Mouse (Mus musculus) mesoderm, embryonic 11.5 days (tissue): ENCODE data around the gene Ist1.

Experiments used
- DNase-seq: peaks from one replicate; pipeline ENCODE4 v3.0.0-alpha.2; 2012; ENCODE audit warnings: low read depth, low spot score

The Ist1 gene

GRCm38 (mm10) chr8:109693146-109693900, at the start of gene Ist1:
Gene Ist1 (minus strand): TSS chr8:109693260.
- peak; percentile 100 for DNase-seq

- no peak for DNase-seq
Measured at GRCm38 (mm10) chr8:109738049-109738380, 45.0 kb upstream of the Ist1 start.

GRCm38 (mm10) chr8:109737237-109738048, 44.4 kb upstream of the Ist1 start, which contains the start of gene Atxn1l:
Gene Atxn1l (minus strand): TSS chr8:109737739.
- peak; percentile 94 for DNase-seq

GRCm38 (mm10) chr8:109736819-109737218, 43.8 kb upstream of the Ist1 start:
- no peak for DNase-seq

GRCm38 (mm10) chr8:109734018-109734417, 41.0 kb upstream of the Ist1 start:
- DNase-seq = no peak

GRCm38 (mm10) chr8:109731012-109731411, 38.0 kb upstream of the Ist1 start:
- no peak for DNase-seq

GRCm38 (mm10) chr8:109725106-109725505, 32.0 kb upstream of the Ist1 start:
- DNase-seq = no peak

- DNase-seq = no peak
Measured at GRCm38 (mm10) chr8:109714961-109715360, 21.9 kb upstream of the Ist1 start.

- no peak for DNase-seq
Measured at GRCm38 (mm10) chr8:109712521-109712920, 19.5 kb upstream of the Ist1 start.

GRCm38 (mm10) chr8:109707921-109708320, 14.9 kb upstream of the Ist1 start:
- no peak for DNase-seq

- DNase-seq = peak; percentile 77
Measured at GRCm38 (mm10) chr8:109706874-109707237, 13.8 kb upstream of the Ist1 start.

- peak; percentile 25 for DNase-seq
Measured at GRCm38 (mm10) chr8:109706076-109706873, 13.2 kb upstream of the Ist1 start.

- DNase-seq = peak; percentile 96
Measured at GRCm38 (mm10) chr8:109705320-109706075, 12.4 kb upstream of the Ist1 start, which contains the start of gene Zfp821. Gene Zfp821 (plus strand): TSS chr8:109705546.

- peak; percentile 10 for DNase-seq
Measured at GRCm38 (mm10) chr8:109704565-109705319, 11.7 kb upstream of the Ist1 start.

- no peak for DNase-seq
Measured at GRCm38 (mm10) chr8:109698477-109698876, 5.4 kb upstream of the Ist1 start.

GRCm38 (mm10) chr8:109697754-109698153, 4.7 kb upstream of the Ist1 start:
- DNase-seq = no peak

- DNase-seq = no peak
Measured at GRCm38 (mm10) chr8:109694154-109694553, 1.1 kb upstream of the Ist1 start.

GRCm38 (mm10) chr8:109692443-109693145, 466 bp downstream of the Ist1 start:
- DNase-seq = peak; percentile 58

GRCm38 (mm10) chr8:109691769-109692168, 1.3 kb downstream of the Ist1 start:
- peak; percentile 37 for DNase-seq

GRCm38 (mm10) chr8:109687248-109687647, 5.8 kb downstream of the Ist1 start:
- DNase-seq = no peak
